Mouse (Mus musculus) hematopoietic stem cell, adult 5-6 weeks (primary cell): ENCODE data around the gene Rcl1. TPM values are rescaled to one million over a fixed set of nuclear protein-coding genes. Genes with fewer than 3 reads are reported as not detected.

ENCODE experiments used
- ATAC-seq, 2 experiments: fragments of 125-278 bp in 1 of 2; replicated peaks in 1 of 2; 2 replicates each; pipeline ENCODE4 v1.8.0; 2016 to 2017; ENCODE audit warnings: inconsistent platforms in 2 of 2, mild to moderate bottlenecking in 2 of 2, moderate number of reproducible peaks in 2 of 2, low read depth in 1 of 2, moderate TSS enrichment in 1 of 2; ENCODE audit not compliant: low FRiP score in 2 of 2, poor library complexity in 2 of 2, severe bottlenecking in 2 of 2, insufficient read depth in 1 of 2, low TSS enrichment in 1 of 2
- total RNA-seq: library from RNA; stranded (forward); fragments of 172-1452, 232-1000 nt; gene quantifications from 2 replicates; pipeline ENCODE4 v1.2.3, GENCODE M21; 2017

Gene Rcl1
- 73.6 and 73.8 TPM in 2 replicates for total RNA-seq

GRCm38 (mm10) chr19:29100874-29101542 lies at the start of gene Rcl1:
Gene Rcl1 (plus strand): TSS chr19:29101375.
- ATAC-seq: peak; percentile 100

- no peak for ATAC-seq
Observed at GRCm38 (mm10) chr19:29052786-29053185, 48.4 kb upstream of the Rcl1 start.

GRCm38 (mm10) chr19:29054594-29054993 lies 46.6 kb upstream of the Rcl1 start:
- ATAC-seq: no peak

GRCm38 (mm10) chr19:29055469-29055868 lies 45.7 kb upstream of the Rcl1 start:
- no peak for ATAC-seq

GRCm38 (mm10) chr19:29058741-29059140 lies 42.4 kb upstream of the Rcl1 start:
- no peak for ATAC-seq

DNA sequence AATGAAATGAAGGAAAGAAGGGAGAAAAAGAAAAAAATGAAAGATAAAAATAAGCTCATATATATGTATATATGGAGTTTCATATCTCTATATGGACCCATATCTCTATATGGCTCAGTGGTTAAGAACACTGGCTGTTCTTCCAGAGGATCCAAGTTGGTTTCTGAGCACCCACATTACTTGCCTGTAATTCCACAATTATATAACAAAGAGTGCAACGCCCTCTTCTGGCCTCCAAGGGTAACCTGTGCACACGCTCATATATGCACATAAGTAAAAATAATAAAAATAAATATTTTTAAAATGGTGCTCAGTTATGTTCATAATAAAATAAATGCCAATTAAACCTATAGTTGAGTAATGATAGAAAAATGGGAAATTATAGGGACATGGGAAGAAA lies 41.5 kb upstream of the Rcl1 start:
- no peak for ATAC-seq

- no peak for ATAC-seq
Observed at GRCm38 (mm10) chr19:29060299-29060698, 40.9 kb upstream of the Rcl1 start.

DNA sequence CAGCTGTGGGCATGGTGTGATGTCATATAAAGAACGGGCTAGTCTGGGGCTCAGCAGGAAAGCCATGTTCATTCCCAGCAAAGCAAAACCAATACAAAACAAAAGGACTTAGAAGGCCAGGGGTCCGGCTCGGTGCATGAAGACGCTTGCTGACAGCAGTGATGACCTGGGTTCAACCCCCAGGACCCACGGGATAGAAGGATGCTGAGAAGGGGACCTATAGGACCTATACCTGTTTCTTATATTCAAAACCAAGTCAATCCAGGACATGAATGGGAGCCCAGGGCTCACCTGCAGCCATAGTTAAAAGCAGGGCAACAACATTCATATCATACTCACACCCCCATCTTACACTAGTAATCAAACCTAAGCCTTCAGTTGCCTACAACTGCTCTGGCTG lies 38.2 kb upstream of the Rcl1 start:
- ATAC-seq: no peak

DNA sequence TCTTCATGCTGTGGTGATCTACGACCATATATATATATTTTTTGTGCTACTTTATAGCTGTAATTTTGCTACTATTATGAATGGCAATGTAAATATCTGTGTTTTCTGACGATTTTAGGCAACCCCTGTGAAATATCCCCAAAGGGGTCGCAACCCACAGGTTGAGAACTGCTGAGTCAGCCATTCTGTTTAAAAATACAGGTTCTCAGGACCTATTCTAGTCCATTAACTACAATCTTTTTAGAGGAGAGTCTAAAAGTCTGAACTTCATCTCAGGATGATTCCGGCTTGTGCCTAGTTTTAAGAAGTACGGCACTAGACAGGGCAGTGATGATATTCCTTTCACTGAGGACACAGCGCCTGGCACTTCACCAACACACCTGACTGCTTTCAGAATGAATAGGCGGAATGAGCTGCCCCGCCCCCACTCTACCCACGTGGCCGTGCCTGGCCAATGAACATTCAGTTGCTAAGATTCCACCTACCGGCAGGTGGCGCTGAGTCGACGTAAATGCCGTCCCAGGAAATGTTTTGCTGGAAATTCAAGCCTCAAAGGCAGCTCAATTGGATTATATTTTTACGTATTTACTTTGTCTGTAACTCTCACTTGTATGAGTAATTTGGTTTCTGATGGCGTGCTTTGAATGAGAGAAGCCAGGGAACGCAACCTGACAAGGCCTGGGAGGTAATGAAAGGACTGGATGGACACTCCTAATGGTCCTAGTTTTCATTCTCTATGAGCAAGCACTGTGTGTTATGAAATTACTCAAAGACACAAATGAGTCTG lies 37.4 kb upstream of the Rcl1 start:
- peak; percentile 79 to 80 for ATAC-seq

- ATAC-seq: peak; percentile 50 to 71
Observed at GRCm38 (mm10) chr19:29064451-29065102, 36.6 kb upstream of the Rcl1 start.

DNA sequence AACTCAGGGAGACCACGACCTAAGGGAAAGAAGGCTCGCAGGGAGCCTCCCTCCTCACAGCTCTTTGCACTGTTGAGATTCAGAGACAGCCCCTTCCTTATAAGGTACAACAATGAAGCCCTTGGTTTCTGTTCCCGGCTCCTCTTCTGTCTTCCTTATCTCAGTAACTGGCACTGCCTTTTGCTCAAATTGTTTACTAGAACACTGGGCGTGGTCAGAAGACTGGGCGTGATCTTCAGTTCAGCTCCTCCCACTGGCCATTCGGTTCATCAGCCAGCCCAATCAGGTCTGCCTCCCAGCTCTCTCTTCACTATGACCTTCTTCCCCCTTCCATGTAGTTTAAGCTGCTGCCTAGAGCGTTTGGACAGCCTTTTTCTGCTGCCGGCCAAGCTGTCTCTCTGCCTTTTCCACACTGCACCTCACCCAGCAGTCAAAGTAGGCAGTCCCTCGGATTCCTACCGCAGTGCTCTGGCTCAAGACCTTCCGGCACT lies 34.1 kb upstream of the Rcl1 start:
- ATAC-seq: peak; percentile 79 to 90

DNA sequence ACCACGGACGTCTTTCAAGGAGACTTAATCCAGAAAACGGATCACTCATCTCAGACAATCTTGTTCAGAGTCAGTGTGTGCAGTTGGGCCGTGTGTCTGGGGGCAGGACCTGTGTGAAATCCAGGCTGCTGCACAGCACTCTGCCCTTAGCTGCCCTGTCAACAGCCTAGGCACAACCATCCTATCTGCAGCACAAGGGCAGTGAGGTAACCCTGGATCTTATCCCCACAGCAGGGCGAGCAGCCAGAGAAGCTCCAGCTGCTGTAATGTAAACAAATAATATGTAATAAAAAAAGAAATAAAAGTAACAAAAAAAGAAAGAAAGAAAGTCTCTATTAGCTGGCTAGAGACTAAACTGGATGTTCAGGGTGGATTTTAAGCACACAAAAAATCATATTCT lies 32.0 kb upstream of the Rcl1 start:
- ATAC-seq: no peak

DNA sequence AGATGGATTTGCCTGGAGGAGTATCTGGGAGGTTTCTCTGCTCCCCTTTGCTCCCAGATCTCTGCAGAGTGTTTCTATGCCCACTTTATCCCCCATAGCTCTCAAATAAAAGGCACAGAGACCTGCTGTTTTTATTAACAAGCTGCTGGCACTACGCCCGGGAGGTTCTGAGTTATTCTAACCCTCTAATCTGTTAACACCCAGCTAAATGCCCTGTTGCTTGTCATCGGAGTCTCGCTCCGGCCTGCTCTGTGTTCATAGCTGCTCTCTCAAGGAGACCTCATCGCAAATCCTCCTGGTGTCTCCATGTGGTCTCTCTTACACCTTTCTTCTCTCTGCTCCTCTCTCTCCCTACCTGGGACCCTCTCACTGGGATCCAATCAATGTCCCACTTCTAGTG lies 26.4 kb upstream of the Rcl1 start:
- ATAC-seq: no peak

DNA sequence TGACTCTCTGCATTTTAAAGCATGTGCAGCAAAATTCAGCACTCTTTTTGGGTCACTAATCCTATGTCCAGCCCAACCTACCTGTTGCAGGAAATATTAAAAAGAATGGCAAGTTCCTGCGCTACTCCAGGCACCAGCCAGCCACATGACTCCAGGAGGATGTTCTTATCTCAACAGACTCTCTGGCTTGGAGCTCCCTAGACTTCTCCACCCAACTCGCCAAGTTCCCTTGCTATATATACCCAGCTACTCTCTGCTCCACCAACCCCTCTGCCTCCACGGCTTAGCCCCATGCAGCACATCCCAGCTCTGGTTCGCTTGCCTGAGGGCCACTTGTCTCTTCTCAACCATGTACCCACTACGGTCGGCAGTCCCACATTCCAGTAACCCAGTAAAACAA lies 12.5 kb upstream of the Rcl1 start:
- no peak for ATAC-seq

DNA sequence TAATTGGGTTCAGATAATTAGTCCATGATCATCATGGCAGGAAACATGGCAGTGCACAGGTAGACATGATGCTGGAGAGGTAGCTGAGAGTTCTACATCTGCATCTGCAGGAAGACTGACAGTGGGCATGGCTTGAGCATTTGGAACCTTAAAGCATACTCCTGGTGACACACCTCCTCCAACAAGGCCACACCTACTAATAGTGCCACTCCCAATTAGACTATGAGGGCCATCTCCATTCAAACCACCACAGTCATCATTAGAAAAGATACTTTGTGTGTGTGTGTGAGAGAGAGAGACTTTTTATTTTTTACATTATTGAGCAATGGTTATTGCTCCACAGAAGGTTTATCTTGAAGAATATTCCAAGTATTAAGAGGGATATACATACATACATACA lies 9.0 kb upstream of the Rcl1 start:
- no peak for ATAC-seq

DNA sequence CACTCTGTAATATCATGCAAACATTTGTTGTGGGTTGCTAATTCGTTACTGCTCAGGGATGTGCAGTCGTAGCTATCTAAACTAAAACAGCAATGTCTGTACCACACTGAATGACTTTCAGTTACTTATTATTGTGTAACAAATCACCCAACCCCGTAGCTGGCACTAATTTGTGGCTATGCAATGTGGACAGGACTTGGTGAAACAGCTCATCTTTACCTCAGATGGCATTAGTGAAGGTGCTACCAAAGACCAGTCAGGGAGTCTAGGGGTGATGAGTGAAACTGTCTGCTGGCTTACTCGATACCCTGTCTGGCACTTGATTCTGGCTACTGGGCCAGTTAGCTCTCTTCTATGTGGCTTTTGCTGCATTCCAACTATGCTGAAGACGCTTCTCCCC lies 2.1 kb upstream of the Rcl1 start:
- ATAC-seq: no peak

DNA sequence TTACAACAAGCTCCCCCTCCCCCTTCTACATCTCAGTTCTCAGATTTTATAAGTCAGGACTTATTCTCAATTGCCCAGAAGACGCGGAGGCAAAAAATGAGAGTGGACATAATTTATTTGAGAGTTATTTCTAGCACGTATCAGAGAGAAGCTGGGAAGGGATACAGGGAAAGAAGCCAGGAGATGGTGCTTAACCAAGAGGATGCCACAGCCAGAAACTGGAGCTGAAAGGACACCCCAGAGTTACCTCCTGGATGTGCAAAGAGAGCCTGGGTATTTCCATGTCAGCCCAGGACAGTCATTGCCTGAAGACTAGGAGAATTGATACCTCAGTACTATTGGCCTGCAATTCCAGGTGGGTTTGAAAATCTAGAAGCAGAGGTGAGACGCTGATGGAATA lies 1.6 kb upstream of the Rcl1 start:
- no peak for ATAC-seq

DNA sequence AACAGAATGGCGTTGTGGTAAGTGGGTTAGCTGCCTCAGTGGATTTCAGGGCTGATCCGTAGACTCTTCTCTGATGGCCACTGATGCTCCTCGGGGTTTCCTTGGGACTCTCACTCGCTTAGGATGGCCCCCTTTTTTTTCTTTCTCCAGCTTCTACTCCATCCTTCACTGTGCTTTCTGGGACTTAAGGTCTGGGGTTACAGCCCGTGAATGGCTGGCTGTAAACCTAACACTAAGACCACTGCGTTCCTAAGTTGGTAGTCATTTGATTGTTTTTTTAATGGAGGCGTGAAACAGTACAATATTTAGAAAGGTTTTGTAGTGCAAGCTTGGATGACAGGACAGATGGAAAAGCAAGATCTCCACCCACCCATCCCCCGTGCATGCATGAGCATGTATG lies 914 bp upstream of the Rcl1 start:
- ATAC-seq: no peak
